Mouse (Mus musculus) urinary bladder, adult 2 months (tissue): Measurements from ENCODE around the gene Fam216b. TPM values are rescaled to one million over a fixed set of nuclear protein-coding genes. Genes with fewer than 3 reads are reported as not detected.

Source experiments
- DNase-seq: peaks from one replicate; pipeline ENCODE4 v3.0.0; 2022; ENCODE audit warnings: low spot score
- polyA plus RNA-seq: library from polyadenylated mRNA; depleted of rRNA; stranded (reverse); fragments of >200 nt; gene quantifications from 2 replicates; pipeline ENCODE4 v1.2.3, GENCODE M21; 2012; rRNA removed

Gene Fam216b
- polyA plus RNA-seq, 1 experiment, result not detected

DNA sequence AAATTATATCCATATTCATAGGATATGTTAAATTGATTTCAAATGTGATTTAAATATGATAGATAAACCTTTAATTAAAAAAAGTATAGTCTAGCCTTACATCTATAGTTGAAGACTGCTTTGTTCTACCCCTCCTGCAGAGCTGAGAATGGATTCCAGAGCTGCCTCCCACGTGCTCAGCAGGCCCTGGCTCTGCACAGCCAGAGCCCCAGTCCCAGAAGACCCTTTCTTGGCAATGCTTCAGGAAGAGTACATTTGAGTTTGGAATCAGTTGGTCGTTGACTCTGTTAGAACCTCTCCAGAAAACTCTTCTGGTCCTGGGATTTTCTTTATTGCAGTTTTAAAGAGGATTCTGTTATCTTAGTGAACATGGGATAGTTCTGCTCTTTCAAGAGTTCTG lies 45.7 kb downstream of the Fam216b start:
- no peak for DNase-seq

DNA sequence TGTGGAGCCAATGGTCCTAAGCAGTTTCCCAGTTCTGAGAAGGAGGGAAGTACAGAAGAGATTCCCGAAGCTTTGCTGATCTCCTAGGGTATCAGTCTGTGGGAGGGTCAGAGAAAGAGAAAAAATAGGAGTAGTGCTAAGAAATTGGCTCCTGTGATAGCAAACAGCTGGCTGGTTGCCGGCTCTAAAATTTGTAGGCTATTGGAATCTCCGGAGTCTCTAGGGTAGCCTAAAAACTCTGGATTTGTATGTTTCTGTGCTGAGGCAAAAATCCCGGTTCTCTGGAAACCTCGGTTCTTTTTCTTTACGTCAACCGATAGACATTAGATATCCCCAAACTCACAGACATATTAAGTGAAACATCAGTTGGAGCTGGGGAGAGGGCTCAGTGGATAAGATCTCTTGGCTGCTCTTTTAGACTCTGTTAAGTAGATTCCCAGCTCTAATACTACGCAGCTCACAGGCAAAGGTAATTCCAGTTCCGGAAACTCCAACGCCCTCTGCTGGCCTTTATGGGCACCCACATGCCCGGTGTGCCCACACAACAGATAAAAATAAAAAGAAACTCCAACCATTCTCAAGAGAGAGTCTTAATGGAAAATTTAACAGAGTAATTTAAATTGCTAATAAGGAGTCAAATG lies 46.8 kb downstream of the Fam216b start:
- DNase-seq, result no peak

DNA sequence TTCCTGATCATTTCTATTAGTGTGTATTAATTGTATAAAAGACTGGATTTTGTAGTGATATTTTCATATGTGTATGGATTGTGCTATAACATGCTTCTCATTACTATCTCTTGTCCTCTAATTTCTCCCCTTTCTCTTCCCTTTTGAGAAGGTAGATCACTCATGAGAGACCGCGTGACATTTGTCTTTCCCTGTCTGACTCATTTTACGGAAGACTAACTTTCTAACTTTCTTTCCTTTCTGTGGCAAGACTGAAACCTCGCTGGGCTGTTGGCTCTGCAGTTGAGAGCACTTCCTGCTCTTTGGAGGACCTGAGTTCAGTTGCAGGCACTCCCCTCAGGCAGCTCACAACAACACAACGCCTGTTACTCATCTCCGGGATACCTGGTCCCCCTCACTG lies 48.2 kb downstream of the Fam216b start:
- DNase-seq, result no peak

DNA sequence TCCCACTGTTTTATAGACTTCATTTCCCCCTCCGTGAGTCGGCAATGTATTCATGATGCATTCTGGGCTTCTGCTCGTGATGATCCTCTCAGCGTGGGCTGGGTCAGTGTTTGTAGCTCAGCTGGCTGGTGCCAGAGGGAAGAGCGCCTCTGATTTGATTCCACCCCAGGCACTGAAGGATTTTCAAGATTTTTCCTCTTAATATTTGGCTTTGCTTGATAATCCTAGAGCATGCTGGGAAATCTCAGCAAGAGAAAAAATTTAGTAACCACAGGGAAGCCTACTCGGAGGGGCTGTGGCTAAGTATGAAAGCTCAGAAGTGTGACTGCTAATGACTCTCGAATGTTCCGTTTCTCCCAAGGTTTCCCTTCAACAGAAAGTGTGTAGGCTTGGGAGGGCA lies 49.9 kb downstream of the Fam216b start:
- no peak for DNase-seq

Other genes starting within 250 kb of the Fam216b start
- 18.8 and 23.3 TPM in 2 replicates for gene Dnajc15, start 213.9 kb downstream of the Fam216b start, polyA plus RNA-seq
- 4.6 and 5.6 TPM in 2 replicates for gene Epsti1, start 184.8 kb downstream of the Fam216b start, polyA plus RNA-seq
- gene Tnfsf11, start 219.0 kb upstream of the Fam216b start, polyA plus RNA-seq, result 0.08 and 0.18 TPM in 2 replicates